Mouse (Mus musculus): ENCODE measurements around the gene Ece1. TPM values are rescaled to one million over a fixed set of nuclear protein-coding genes. Genes with fewer than 3 reads are reported as not detected.

Ece1 gene
- polyA plus RNA-seq, 1 experiment from 2014 or later = 52.0 TPM

GRCm38 (mm10) chr4:137857116-137857515 lies 4.9 kb upstream of the Ece1 start:
- 43% methylated on average over 7 of the region's 7 CpGs for WGBS
- H3K27ac ChIP-seq = no peak overlapping the region

GRCm38 (mm10) chr4:137858371-137858770 lies 3.7 kb upstream of the Ece1 start:
- Histone ChIP-seq H3K27ac (no peak overlapping the region), H3K4me2 (no peak overlapping the region), H3K4me1 (peaks cover 16% of the 10 kb centered on the region), H3K9ac (no peak overlapping the region), H3K36me3 (no peaks in the 10 kb centered on the region), H3K27me3 (replicated peaks) (no peaks in the 10 kb centered on the region), H3K4me3 (replicated peaks) (no peak overlapping the region), H3K9me3 (no peaks in the 10 kb centered on the region)
- no peak for ATAC-seq (ENCODE audit: insufficient read depth, low FRiP score, low read depth)
- WGBS = 58% methylated on average over 2 of the region's 2 CpGs

More at GRCm38 (mm10) chr4:137857116-137857515, 4.9 kb upstream of the Ece1 start:
- H3K4me3 ChIP-seq (replicated peaks) = no peak overlapping the region
- ATAC-seq (ENCODE audit: insufficient read depth, low FRiP score, low read depth) = no peak
- H3K9ac ChIP-seq = no peak overlapping the region
- no peak overlapping the region for H3K4me2 ChIP-seq
- no peaks in the 10 kb centered on the region for H3K9me3 ChIP-seq
- H3K4me1 ChIP-seq = peaks cover 7% of the 10 kb centered on the region; the same call in 1 of the 2 replicates
- no peaks in the 10 kb centered on the region for H3K36me3 ChIP-seq
- H3K27me3 ChIP-seq (replicated peaks) = no peaks in the 10 kb centered on the region

- H3K27me3 ChIP-seq (replicated peaks) = no peaks in the 10 kb centered on the region
- H3K36me3 ChIP-seq = no peaks in the 10 kb centered on the region
- H3K4me1 ChIP-seq = peaks cover 41% of the 10 kb centered on the region
- 7% methylated on average over 17 of the region's 17 CpGs for WGBS
- peak; percentile 71 for ATAC-seq (ENCODE audit: insufficient read depth, low FRiP score, low read depth)
- peak overlapping the region; percentile 93 for H3K4me2 ChIP-seq
- H3K9me3 ChIP-seq = no peaks in the 10 kb centered on the region
- H3K4me3 ChIP-seq (replicated peaks) = peak overlapping the region; percentile 86
- H3K27ac ChIP-seq = peak overlapping the region; percentile 87
- H3K9ac ChIP-seq = peak overlapping the region; percentile 44; the same call in 1 of the 2 replicates
Measured at GRCm38 (mm10) chr4:137861461-137862011, 501 bp upstream of the Ece1 start.

GRCm38 (mm10) chr4:137862516-137863240 lies 641 bp downstream of the Ece1 start:
- no peaks in the 10 kb centered on the region for H3K36me3 ChIP-seq
- H3K27ac ChIP-seq = peak overlapping the region; percentile 79
- H3K27me3 ChIP-seq (replicated peaks) = no peaks in the 10 kb centered on the region
- ATAC-seq (ENCODE audit: insufficient read depth, low FRiP score, low read depth) = no peak
- H3K4me2 ChIP-seq = peak overlapping the region; percentile 93
- no peaks in the 10 kb centered on the region for H3K9me3 ChIP-seq
- H3K9ac ChIP-seq = peak overlapping the region; percentile 81
- peaks cover 52% of the 10 kb centered on the region for H3K4me1 ChIP-seq
- 10% methylated on average over 21 of the region's 21 CpGs for WGBS
- H3K4me3 ChIP-seq (replicated peaks) = peak overlapping the region; percentile 86

- Histone ChIP-seq H3K9ac (no peak overlapping the region), H3K27ac (no peak overlapping the region), H3K36me3 (no peaks in the 10 kb centered on the region), H3K27me3 (replicated peaks) (no peaks in the 10 kb centered on the region), H3K4me1 (peaks cover 61% of the 10 kb centered on the region), H3K4me3 (replicated peaks) (0 out of 2 replicates have a peak overlapping the region, but pooled peaks have one; percentile 86), H3K4me2 (peak overlapping the region; percentile 93; the same call in 1 of the 2 replicates), H3K9me3 (no peaks in the 10 kb centered on the region)
- 91% methylated on average over 4 of the region's 4 CpGs for WGBS
- no peak for ATAC-seq (ENCODE audit: insufficient read depth, low FRiP score, low read depth)
Measured at GRCm38 (mm10) chr4:137864031-137864430, 2.0 kb downstream of the Ece1 start.

GRCm38 (mm10) chr4:137864769-137865168 lies 2.7 kb downstream of the Ece1 start:
- Histone ChIP-seq H3K4me3 (replicated peaks) (no peak overlapping the region), H3K4me2 (peak overlapping the region; percentile 40), H3K27me3 (replicated peaks) (no peaks in the 10 kb centered on the region), H3K9ac (no peak overlapping the region), H3K9me3 (no peaks in the 10 kb centered on the region), H3K36me3 (no peaks in the 10 kb centered on the region), H3K4me1 (peaks cover 69% of the 10 kb centered on the region), H3K27ac (no peak overlapping the region)
- ATAC-seq (ENCODE audit: insufficient read depth, low FRiP score, low read depth) = no peak
- 42% methylated on average over 9 of the region's 9 CpGs for WGBS

GRCm38 (mm10) chr4:137865221-137865641 lies 3.2 kb downstream of the Ece1 start:
- H3K9ac ChIP-seq = no peak overlapping the region
- WGBS = 45% methylated on average over 10 of the region's 10 CpGs
- no peaks in the 10 kb centered on the region for H3K9me3 ChIP-seq
- no peaks in the 10 kb centered on the region for H3K36me3 ChIP-seq
- H3K27me3 ChIP-seq (replicated peaks) = no peaks in the 10 kb centered on the region
- peak overlapping the region; percentile 40 for H3K4me2 ChIP-seq
- ATAC-seq (ENCODE audit: insufficient read depth, low FRiP score, low read depth) = no peak
- peaks cover 73% of the 10 kb centered on the region for H3K4me1 ChIP-seq
- H3K4me3 ChIP-seq (replicated peaks) = no peak overlapping the region
- H3K27ac ChIP-seq = no peak overlapping the region

- Histone ChIP-seq H3K27me3 (replicated peaks) (no peaks in the 10 kb centered on the region), H3K9ac (no peak overlapping the region), H3K4me1 (peaks cover 84% of the 10 kb centered on the region), H3K36me3 (no peaks in the 10 kb centered on the region), H3K4me2 (no peak overlapping the region), H3K4me3 (replicated peaks) (no peak overlapping the region), H3K27ac (no peak overlapping the region; the same call in 1 of the 2 replicates), H3K9me3 (no peaks in the 10 kb centered on the region)
- no peak for ATAC-seq (ENCODE audit: insufficient read depth, low FRiP score, low read depth)
- 46% methylated on average over 19 of the region's 19 CpGs for WGBS
Measured at GRCm38 (mm10) chr4:137866206-137866863, 4.3 kb downstream of the Ece1 start.

- peak overlapping the region; percentile 22 for H3K4me2 ChIP-seq
- 0 out of 2 replicates have a peak, but pooled peaks have one; percentile 41 for ATAC-seq (ENCODE audit: insufficient read depth, low FRiP score, low read depth)
- no peak overlapping the region for H3K9ac ChIP-seq
- no peaks in the 10 kb centered on the region for H3K9me3 ChIP-seq
- 44% methylated on average over 4 of the region's 4 CpGs for WGBS
- peak overlapping the region; percentile 55 for H3K27ac ChIP-seq
- H3K36me3 ChIP-seq = no peaks in the 10 kb centered on the region
- H3K4me1 ChIP-seq = peaks cover 84% of the 10 kb centered on the region
- no peaks in the 10 kb centered on the region for H3K27me3 ChIP-seq (replicated peaks)
- no peak overlapping the region for H3K4me3 ChIP-seq (replicated peaks)
Measured at GRCm38 (mm10) chr4:137867225-137867624, 5.2 kb downstream of the Ece1 start.

GRCm38 (mm10) chr4:137867675-137868257 lies 5.7 kb downstream of the Ece1 start:
- H3K4me1 ChIP-seq = peaks cover 81% of the 10 kb centered on the region
- H3K27ac ChIP-seq = peak overlapping the region; percentile 55
- H3K27me3 ChIP-seq (replicated peaks) = no peaks in the 10 kb centered on the region
- no peak overlapping the region for H3K4me3 ChIP-seq (replicated peaks)
- H3K36me3 ChIP-seq = no peaks in the 10 kb centered on the region
- no peaks in the 10 kb centered on the region for H3K9me3 ChIP-seq
- WGBS = 48% methylated on average over 13 of the region's 13 CpGs
- H3K4me2 ChIP-seq = peak overlapping the region; percentile 22
- peak; percentile 9; the same call in 1 of the 2 replicates for ATAC-seq (ENCODE audit: insufficient read depth, low FRiP score, low read depth)
- no peak overlapping the region for H3K9ac ChIP-seq

- Histone ChIP-seq H3K36me3 (no peaks in the 10 kb centered on the region), H3K27ac (no peak overlapping the region), H3K9me3 (no peaks in the 10 kb centered on the region), H3K4me3 (replicated peaks) (no peak overlapping the region), H3K27me3 (replicated peaks) (no peaks in the 10 kb centered on the region), H3K9ac (no peak overlapping the region), H3K4me2 (0 out of 2 replicates have a peak overlapping the region, but pooled peaks have one; percentile 1), H3K4me1 (peaks cover 71% of the 10 kb centered on the region)
- peak; percentile 12; the same call in 1 of the 2 replicates for ATAC-seq (ENCODE audit: insufficient read depth, low FRiP score, low read depth)
- WGBS = 31% methylated on average over 16 of the region's 16 CpGs
Measured at GRCm38 (mm10) chr4:137869667-137870274, 7.7 kb downstream of the Ece1 start.

Data from stomach, embryonic 15.5 days (tissue).